Mouse (Mus musculus) liver, embryonic 12.5 days (tissue): Measurements from ENCODE around the gene Cep250. TPM values are rescaled to one million over a fixed set of nuclear protein-coding genes. Genes with fewer than 3 reads are reported as not detected.
"Not testable (repeated sequence)": the region's sequence is repeated elsewhere in the genome, so short reads cannot be mapped to it uniquely, and the experiment has no call there.

ENCODE experiments used
- ATAC-seq: fragments of 200-750 bp; cut with Nextera tagmentation; 2 replicates; pipeline ENCODE4 v1.8.0; 2017; ENCODE audit warnings: moderate number of reproducible peaks, mild to moderate bottlenecking, moderate library complexity
- H3K27ac ChIP-seq: fragments of 300-500 bp; sonication (generic); 2 replicates; pipeline ENCODE4 v1.5.1; 2016; ENCODE audit warnings: mild to moderate bottlenecking
- H3K27me3 ChIP-seq: fragments of 300-500 bp; sonication (generic); replicated peaks from 2 replicates; pipeline ENCODE4 v1.6.1; 2016; ENCODE audit warnings: mild to moderate bottlenecking, moderate library complexity
- H3K36me3 ChIP-seq: fragments of 300-500 bp; sonication (generic); 2 replicates; pipeline ENCODE4 v1.6.1; 2016; ENCODE audit warnings: mild to moderate bottlenecking, moderate library complexity
- H3K4me1 ChIP-seq: fragments of 300-500 bp; sonication (generic); 2 replicates; pipeline ENCODE4 v1.6.1; 2016
- H3K4me2 ChIP-seq: fragments of 300-500 bp; sonication (generic); 2 replicates; pipeline ENCODE4 v1.6.1; 2016; ENCODE audit warnings: mild to moderate bottlenecking, moderate library complexity
- H3K4me3 ChIP-seq: fragments of 300-500 bp; sonication (generic); 2 replicates; pipeline ENCODE4 v1.5.1; 2016; ENCODE audit warnings: mild to moderate bottlenecking, moderate library complexity
- H3K9ac ChIP-seq: fragments of 300-500 bp; sonication (generic); 2 replicates; pipeline ENCODE4 v1.6.1; 2016; ENCODE audit warnings: mild to moderate bottlenecking, moderate library complexity
- H3K9me3 ChIP-seq: fragments of 300-500 bp; sonication (generic); replicated peaks from 2 replicates; pipeline ENCODE4 v1.6.1; 2016; ENCODE audit warnings: mild to moderate bottlenecking, moderate library complexity
- WGBS: fragments of 180-500 bp; shearing (Covaris S2); methylation state at CpG from one replicate; pipeline ENCODE4 v1.1.7; 2016; ENCODE audit not compliant: insufficient replicate concordance; 5-methylcytosine and 5-hydroxymethylcytosine counted together
- polyA plus RNA-seq: library from polyadenylated mRNA; unstranded; fragments of >200 nt; fragmentation: Nextera tagmentation; extraction: Ambion mirVana; gene quantifications from 2 replicates; pipeline ENCODE4 v1.2.1, GENCODE M21; 2016

Gene Cep250
- 20.7 and 21.4 TPM in 2 replicates for polyA plus RNA-seq

- Histone ChIP-seq H3K36me3 (0 out of 2 replicates have a peak, but pooled peaks cover 5% of the 10 kb centered on the region), H3K4me1 (peaks cover 26% of the 10 kb centered on the region), H3K27ac (peak within 1 kb of the TSS; percentile 84), H3K9ac (peak within 1 kb of the TSS; percentile 90), H3K9me3 (no peaks in the 10 kb centered on the region), H3K4me2 (peak within 1 kb of the TSS; percentile 92), H3K27me3 (peaks cover 15% of the 10 kb centered on the region), H3K4me3 (peak within 1 kb of the TSS; percentile 78)
- WGBS, result under 1% methylated on average over 54 of the region's 59 CpGs
- peak; percentile 99 for ATAC-seq
These were observed at the start of gene Cep250 for GRCm38 (mm10) chr2:155956134-155957059. Cep250 (plus strand) TSS chr2:155956458.

- no peak for ATAC-seq
- no peak overlapping the region for H3K27ac ChIP-seq
- peaks cover 70% of the 10 kb centered on the region for H3K36me3 ChIP-seq
- H3K4me1 ChIP-seq, result no peaks in the 10 kb centered on the region
- 71% methylated on average over 6 of the region's 6 CpGs for WGBS
- no peak overlapping the region for H3K9ac ChIP-seq
- no peaks in the 10 kb centered on the region for H3K27me3 ChIP-seq
- no peak overlapping the region for H3K4me3 ChIP-seq
- no peak overlapping the region for H3K4me2 ChIP-seq
- H3K9me3 ChIP-seq, result no peaks in the 10 kb centered on the region
These were observed 41.6 kb upstream of the Cep250 start for GRCm38 (mm10) chr2:155914684-155915083.

GRCm38 (mm10) chr2:155923143-155923542, 33.1 kb upstream of the Cep250 start:
- 51% methylated on average over 7 of the region's 7 CpGs for WGBS

GRCm38 (mm10) chr2:155925213-155925612, 31.0 kb upstream of the Cep250 start:
- not testable (repeated sequence) for H3K9me3 ChIP-seq, H3K27me3 ChIP-seq, H3K4me3 ChIP-seq, H3K27ac ChIP-seq, H3K4me2 ChIP-seq, ATAC-seq, H3K9ac ChIP-seq
- 62% methylated on average over 6 of the region's 6 CpGs for WGBS
- Histone ChIP-seq H3K36me3 (peaks cover 43% of the 10 kb centered on the region), H3K4me1 (peaks cover 24% of the 10 kb centered on the region)

More at GRCm38 (mm10) chr2:155923143-155923542, 33.1 kb upstream of the Cep250 start:
- no peak overlapping the region for H3K9ac ChIP-seq
- H3K4me2 ChIP-seq, result no peak overlapping the region
- no peak overlapping the region for H3K27ac ChIP-seq
- no peak for ATAC-seq
- H3K4me3 ChIP-seq, result no peak overlapping the region
- H3K36me3 ChIP-seq, result peaks cover 59% of the 10 kb centered on the region
- H3K4me1 ChIP-seq, result peaks cover 8% of the 10 kb centered on the region
- no peaks in the 10 kb centered on the region for H3K27me3 ChIP-seq
- H3K9me3 ChIP-seq, result no peaks in the 10 kb centered on the region

- Histone ChIP-seq H3K36me3 (peaks cover 25% of the 10 kb centered on the region), H3K4me3 (peak overlapping the region; percentile 78), H3K27me3 (no peaks in the 10 kb centered on the region), H3K27ac (peak overlapping the region; percentile 50; the same call in 1 of the 2 replicates), H3K4me2 (peak overlapping the region; percentile 82), H3K9ac (peak overlapping the region; percentile 76), H3K9me3 (no peaks in the 10 kb centered on the region), H3K4me1 (peaks cover 31% of the 10 kb centered on the region)
- WGBS, result 55% methylated on average over 7 of the region's 7 CpGs
- no peak for ATAC-seq
These were observed 27.4 kb upstream of the Cep250 start for GRCm38 (mm10) chr2:155928711-155929345.

- no peaks in the 10 kb centered on the region for H3K9me3 ChIP-seq
- peaks cover 16% of the 10 kb centered on the region; the same call in 1 of the 2 replicates for H3K36me3 ChIP-seq
- peak; percentile 93 for ATAC-seq
- peak within 1 kb of the TSS; percentile 82 for H3K4me2 ChIP-seq
- H3K27ac ChIP-seq, result peak within 1 kb of the TSS; percentile 85
- H3K4me3 ChIP-seq, result peak within 1 kb of the TSS; percentile 78
- under 1% methylated on average over 38 of the region's 38 CpGs for WGBS
- H3K27me3 ChIP-seq, result no peaks in the 10 kb centered on the region
- H3K4me1 ChIP-seq, result peaks cover 31% of the 10 kb centered on the region
- H3K9ac ChIP-seq, result peak within 1 kb of the TSS; percentile 76
These were observed 26.5 kb upstream of the Cep250 start, which contains the start of gene Uqcc1 for GRCm38 (mm10) chr2:155929531-155930442. Uqcc1 (minus strand) TSS chr2:155930310.

GRCm38 (mm10) chr2:155939897-155940529, 16.2 kb upstream of the Cep250 start:
- no peak overlapping the region for H3K9ac ChIP-seq
- H3K27me3 ChIP-seq, result peaks cover 13% of the 10 kb centered on the region; the same call in 1 of the 2 replicates
- 63% methylated on average over 7 of the region's 7 CpGs for WGBS
- H3K4me2 ChIP-seq, result no peak overlapping the region
- no peak overlapping the region for H3K4me3 ChIP-seq
- no peak for ATAC-seq
- H3K9me3 ChIP-seq, result no peaks in the 10 kb centered on the region
- H3K27ac ChIP-seq, result no peak overlapping the region
- no peaks in the 10 kb centered on the region for H3K36me3 ChIP-seq
- H3K4me1 ChIP-seq, result peaks cover 13% of the 10 kb centered on the region; the same call in 1 of the 2 replicates

GRCm38 (mm10) chr2:155940681-155941080, 15.6 kb upstream of the Cep250 start, which contains the start of gene Gm15557:
Gm15557 (plus strand) TSS chr2:155940728.
- no peak for ATAC-seq
- no peak within 1 kb of the TSS for H3K4me2 ChIP-seq
- H3K9ac ChIP-seq, result no peak within 1 kb of the TSS
- H3K27ac ChIP-seq, result no peak within 1 kb of the TSS
- H3K36me3 ChIP-seq, result no peaks in the 10 kb centered on the region
- H3K4me3 ChIP-seq, result no peak within 1 kb of the TSS
- H3K27me3 ChIP-seq, result peaks cover 13% of the 10 kb centered on the region; the same call in 1 of the 2 replicates
- H3K4me1 ChIP-seq, result peaks cover 15% of the 10 kb centered on the region; the same call in 1 of the 2 replicates
- 72% methylated on average over 3 of the region's 3 CpGs for WGBS
- H3K9me3 ChIP-seq, result no peaks in the 10 kb centered on the region

- ATAC-seq, result no peak
- Histone ChIP-seq H3K27me3 (peaks cover 13% of the 10 kb centered on the region; the same call in 1 of the 2 replicates), H3K4me2 (no peak overlapping the region), H3K9ac (no peak overlapping the region), H3K4me3 (no peak overlapping the region), H3K27ac (no peak overlapping the region), H3K36me3 (no peaks in the 10 kb centered on the region), H3K4me1 (peaks cover 27% of the 10 kb centered on the region), H3K9me3 (no peaks in the 10 kb centered on the region)
- 87% methylated on average over 40 of the region's 40 CpGs for WGBS
These were observed 14.4 kb upstream of the Cep250 start for GRCm38 (mm10) chr2:155941697-155942442.

- Histone ChIP-seq H3K36me3 (no peaks in the 10 kb centered on the region), H3K9me3 (no peaks in the 10 kb centered on the region), H3K4me2 (peak overlapping the region; percentile 43), H3K9ac (no peak overlapping the region), H3K27ac (no peak overlapping the region), H3K27me3 (peaks cover 13% of the 10 kb centered on the region; the same call in 1 of the 2 replicates), H3K4me3 (no peak overlapping the region), H3K4me1 (peaks cover 43% of the 10 kb centered on the region)
- ATAC-seq, result no peak
- 22% methylated on average over 8 of the region's 8 CpGs for WGBS
These were observed 12.8 kb upstream of the Cep250 start for GRCm38 (mm10) chr2:155943463-155943862.
